Mouse (Mus musculus) midbrain, embryonic 16.5 days (tissue): ENCODE measurements around the gene Gm20909. TPM values are rescaled to one million over a fixed set of nuclear protein-coding genes. Genes with fewer than 3 reads are reported as not detected.
"Not testable (repeated sequence)": the region's sequence is repeated elsewhere in the genome, so short reads cannot be mapped to it uniquely, and the experiment has no call there.

Experiments
- ATAC-seq: fragments of 200-750 bp; cut with Nextera tagmentation; 2 replicates; pipeline ENCODE4 v1.8.0; 2017; ENCODE audit warnings: moderate TSS enrichment
- H3K27ac ChIP-seq: fragments of 300-500 bp; sonication (generic); 2 replicates; pipeline ENCODE4 v1.5.1; 2014; ENCODE audit warnings: mild to moderate bottlenecking, low read length, mixed read lengths
- H3K27me3 ChIP-seq: fragments of 300-500 bp; sonication (generic); 2 replicates; pipeline ENCODE4 v1.6.1; 2014; ENCODE audit warnings: low read depth, low read length, mixed read lengths; ENCODE audit not compliant: control insufficient read depth, insufficient read depth
- H3K36me3 ChIP-seq: fragments of 300-500 bp; sonication (generic); 2 replicates; pipeline ENCODE4 v1.6.1; 2014; ENCODE audit warnings: mild to moderate bottlenecking, low read length, moderate library complexity, mixed read lengths; ENCODE audit not compliant: control insufficient read depth, insufficient read depth
- H3K4me1 ChIP-seq: fragments of 300-500 bp; sonication (generic); 2 replicates; pipeline ENCODE4 v1.6.1; 2014; ENCODE audit warnings: mild to moderate bottlenecking, low read length, mixed read lengths; ENCODE audit not compliant: control insufficient read depth, insufficient read depth
- H3K4me2 ChIP-seq: fragments of 300-500 bp; sonication (generic); 2 replicates; pipeline ENCODE4 v1.6.1; 2014; ENCODE audit warnings: mild to moderate bottlenecking, low read length, mixed read lengths
- H3K4me3 ChIP-seq: fragments of 300-500 bp; sonication (generic); 2 replicates; pipeline ENCODE4 v1.5.1; 2014; ENCODE audit warnings: low read depth, mild to moderate bottlenecking, low read length, moderate library complexity, mixed read lengths
- H3K9ac ChIP-seq: fragments of 300-500 bp; sonication (generic); 2 replicates; pipeline ENCODE4 v1.6.1; 2014; ENCODE audit warnings: low read depth, low read length, mixed read lengths
- H3K9me3 ChIP-seq: fragments of 300-500 bp; sonication (generic); replicated peaks from 2 replicates; pipeline ENCODE4 v1.6.1; 2014; ENCODE audit warnings: mild to moderate bottlenecking, low read length, mixed read lengths; ENCODE audit not compliant: control insufficient read depth, poor library complexity, severe bottlenecking
- WGBS: fragments of 180-500 bp; shearing (Covaris S2); extraction: QIAGEN DNeasy Blood & Tissue Kit; methylation state at CpG from one replicate; pipeline ENCODE4 v1.1.7; 2014; 5-methylcytosine and 5-hydroxymethylcytosine counted together
- polyA plus RNA-seq: library from polyadenylated mRNA; unstranded; fragments of >200 nt; fragmentation: Nextera tagmentation; extraction: Ambion mirVana; gene quantifications from 2 replicates; pipeline ENCODE4 v1.2.1, GENCODE M21; 2015

Gm20909 gene
- not detected in 2 replicates for polyA plus RNA-seq

DNA sequence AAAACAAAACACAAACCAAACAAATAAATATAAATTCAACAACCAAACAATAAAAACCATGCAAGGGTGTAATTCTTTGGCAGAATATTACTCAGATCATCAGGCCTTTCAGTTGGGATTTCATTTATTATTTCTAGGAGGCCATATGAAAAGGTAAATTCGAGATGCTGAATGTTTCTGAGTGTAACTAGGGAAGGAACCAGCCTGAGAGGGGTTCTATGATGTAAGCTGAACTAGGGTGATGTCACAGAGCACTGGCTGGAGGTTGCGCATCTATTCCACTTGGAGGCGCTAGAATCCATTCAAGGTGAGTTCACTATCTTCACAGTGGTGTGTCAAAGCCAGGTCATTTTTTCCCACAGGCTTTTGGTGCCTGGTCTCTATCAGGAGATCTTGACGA is at the start of gene Gm20909:
Gene Gm20909, plus strand, starts transcription at position 301 of the 400 bp plus-strand sequence.
- not testable (repeated sequence) for H3K9me3 ChIP-seq, H3K4me3 ChIP-seq, H3K36me3 ChIP-seq, H3K27ac ChIP-seq, ATAC-seq, H3K4me2 ChIP-seq, H3K4me1 ChIP-seq, H3K27me3 ChIP-seq, H3K9ac ChIP-seq
- no CpG with 5 or more reads among the region's 4 CpGs for WGBS

Other genes starting within 250 kb of the Gm20909 start
- not detected in 2 replicates for gene Gm29866, start 170.9 kb upstream of the Gm20909 start, polyA plus RNA-seq
- not detected in 2 replicates for gene Gm20865, start 77.0 kb downstream of the Gm20909 start, polyA plus RNA-seq